Mouse (Mus musculus) gastrocnemius, adult 2 months (tissue): ENCODE measurements around the gene Ttc9. TPM values are rescaled to one million over a fixed set of nuclear protein-coding genes. Genes with fewer than 3 reads are reported as not detected.
A peak's percentile ranks its signal among the peaks of the same experiment; 100 is the strongest.

Source experiments
- DNase-seq: peaks from one replicate; pipeline ENCODE4 v3.0.0; 2022
- H3K27ac ChIP-seq: fragments of 200-600 bp; 2 replicates; pipeline ENCODE4 v1.8.1; 2022; ENCODE audit warnings: mild to moderate bottlenecking
- H3K4me3 ChIP-seq: fragments of 200-600 bp; 2 replicates; pipeline ENCODE4 v1.8.1; 2022; ENCODE audit warnings: mild to moderate bottlenecking, moderate library complexity
- CTCF ChIP-seq: fragments of 200-600 bp; IDR thresholded peaks from 2 replicates; pipeline ENCODE4 v1.8.1; 2022; ENCODE audit warnings: antibody characterized with exemption, mild to moderate bottlenecking, moderate library complexity
- intact Hi-C: fragments of 180-260 bp; cut with DNase I; formaldehyde crosslinking; loops from one replicate; pipeline ENCODE4 v1.15.1; 2025
- total RNA-seq, 2 experiments: library from RNA; stranded (reverse); gene quantifications; 2 replicates each; pipeline ENCODE4 v1.2.3; 2021

Gene Ttc9
- total RNA-seq, 2 experiments from 2014 or later = 5.1 to 9.5 TPM

- TF ChIP-seq CTCF = peak; percentile 51
- DNase-seq = no peak
- Histone ChIP-seq H3K4me3 (no peak overlapping the region), H3K27ac (no peak overlapping the region)
- intact Hi-C loops = loop anchor here (1.0 kb wide), 1 partner anchor 84 kb away; no protein-coding TSS in a partner anchor
Observed at GRCm38 (mm10) chr12:81702903-81703302, 71.9 kb downstream of the Ttc9 start.

GRCm38 (mm10) chr12:81712618-81713017 lies 81.6 kb downstream of the Ttc9 start:
- intact Hi-C loops = no loop called here
- DNase-seq = no peak
- Histone ChIP-seq H3K27ac (no peak overlapping the region), H3K4me3 (no peak overlapping the region)
- no peak for TF ChIP-seq CTCF

Other genes with a start within 250 kb of the Ttc9 start
- gene Adam4, start 209.3 kb upstream of the Ttc9 start, total RNA-seq = 1 to 10 TPM; 1.0 to 1.6 TPM
- 10 to 100 TPM; 78.1 to 89.0 TPM for gene Cox16, start 146.1 kb upstream of the Ttc9 start, total RNA-seq
- gene Gm20498, start 98.3 kb upstream of the Ttc9 start, total RNA-seq = 10 to 100 TPM; 38.2 to 45.9 TPM
- gene Synj2bp, start 98.3 kb upstream of the Ttc9 start, total RNA-seq = 10 to 100 TPM; 36.2 to 43.6 TPM
- not detected for gene Adam21, start 62.8 kb upstream of the Ttc9 start, total RNA-seq
- 10 to 100 TPM; 11.9 to 13.2 TPM for gene Med6, start 36.2 kb upstream of the Ttc9 start, total RNA-seq
- under 1 TPM; 0.08 to 0.10 TPM for gene Map3k9, start 149.9 kb downstream of the Ttc9 start, total RNA-seq
- 10 to 100 TPM; 50.3 to 51.3 TPM for gene Pcnx, start 228.8 kb downstream of the Ttc9 start, total RNA-seq